Mouse (Mus musculus) layer of hippocampus, adult 8-10 months (tissue): ENCODE results near the gene 4930523C07Rik. TPM values are rescaled to one million over a fixed set of nuclear protein-coding genes. Genes with fewer than 3 reads are reported as not detected.

Source experiments
- DNase-seq, 2 experiments: peaks; one replicate each; pipeline ENCODE4 v3.0.0; 2022; ENCODE audit warnings: low spot score in 2 of 2
- total RNA-seq, 4 experiments: library from RNA; stranded (reverse); gene quantifications; 2 replicates each; pipeline ENCODE4 v1.2.4; 2022

Gene 4930523C07Rik
- total RNA-seq, 4 experiments from 2014 or later, result 1.3 to 3.3 (median 2.2) TPM

DNA sequence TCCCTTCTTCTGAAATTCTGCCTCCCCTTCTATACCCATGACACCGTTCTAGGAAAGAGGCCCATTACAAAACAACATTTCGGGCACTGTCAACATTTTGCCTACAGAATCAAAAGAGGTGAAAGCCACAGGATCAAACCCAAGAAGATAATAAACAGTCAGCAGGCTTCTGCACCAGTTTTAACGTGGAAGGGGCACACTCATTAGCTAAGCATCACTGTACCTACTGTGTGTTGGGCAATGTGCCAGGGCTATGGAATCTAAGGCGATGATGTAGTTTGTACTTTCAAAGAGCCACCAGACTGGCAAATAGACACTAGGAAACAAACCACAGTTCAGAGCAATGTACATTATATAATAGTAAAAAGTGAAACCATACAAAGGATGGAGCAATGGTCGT is 1.8 kb downstream of the 4930523C07Rik start:
- DNase-seq, result no peak

DNA sequence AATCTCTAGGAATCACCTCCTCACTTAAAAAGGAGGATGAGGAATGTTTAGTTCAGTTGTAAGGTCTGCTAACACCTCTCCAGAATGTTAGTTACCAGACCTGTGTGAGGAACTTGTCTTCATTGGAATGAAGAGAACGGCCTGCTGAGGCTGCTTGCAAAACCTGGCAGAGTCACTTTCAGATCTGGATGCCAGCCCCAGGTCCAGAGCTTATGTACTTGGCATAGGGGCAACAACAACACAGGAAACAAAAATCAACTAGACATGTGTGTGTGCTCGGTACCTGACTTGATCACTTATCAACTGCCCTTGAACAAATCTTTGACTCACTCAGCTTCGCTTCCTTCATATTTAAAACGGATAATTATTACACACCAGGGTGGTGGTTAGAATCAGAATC is 2.6 kb downstream of the 4930523C07Rik start:
- no peak for DNase-seq

DNA sequence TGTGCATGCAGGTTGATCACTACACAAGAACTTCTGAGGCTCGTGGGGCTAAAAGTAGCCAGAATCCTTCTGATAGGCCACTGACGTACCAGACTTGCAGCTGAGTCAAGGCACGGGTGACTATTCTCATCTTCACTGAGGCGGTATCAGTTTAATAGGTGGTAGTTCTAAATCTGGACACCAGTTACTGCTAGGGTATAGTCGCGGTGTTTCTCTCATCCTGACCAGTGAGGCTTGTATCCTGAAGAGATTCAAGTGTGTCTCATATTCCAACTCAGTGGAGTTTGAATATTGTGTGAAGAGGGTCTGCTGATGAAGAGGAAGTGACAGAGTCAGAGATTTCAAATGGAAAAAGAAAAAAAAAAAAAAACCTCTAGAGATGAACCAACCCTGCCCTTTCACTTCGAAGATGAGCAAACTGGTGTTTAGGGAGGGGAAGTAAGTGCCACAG is 3.3 kb downstream of the 4930523C07Rik start:
- DNase-seq, result no peak

DNA sequence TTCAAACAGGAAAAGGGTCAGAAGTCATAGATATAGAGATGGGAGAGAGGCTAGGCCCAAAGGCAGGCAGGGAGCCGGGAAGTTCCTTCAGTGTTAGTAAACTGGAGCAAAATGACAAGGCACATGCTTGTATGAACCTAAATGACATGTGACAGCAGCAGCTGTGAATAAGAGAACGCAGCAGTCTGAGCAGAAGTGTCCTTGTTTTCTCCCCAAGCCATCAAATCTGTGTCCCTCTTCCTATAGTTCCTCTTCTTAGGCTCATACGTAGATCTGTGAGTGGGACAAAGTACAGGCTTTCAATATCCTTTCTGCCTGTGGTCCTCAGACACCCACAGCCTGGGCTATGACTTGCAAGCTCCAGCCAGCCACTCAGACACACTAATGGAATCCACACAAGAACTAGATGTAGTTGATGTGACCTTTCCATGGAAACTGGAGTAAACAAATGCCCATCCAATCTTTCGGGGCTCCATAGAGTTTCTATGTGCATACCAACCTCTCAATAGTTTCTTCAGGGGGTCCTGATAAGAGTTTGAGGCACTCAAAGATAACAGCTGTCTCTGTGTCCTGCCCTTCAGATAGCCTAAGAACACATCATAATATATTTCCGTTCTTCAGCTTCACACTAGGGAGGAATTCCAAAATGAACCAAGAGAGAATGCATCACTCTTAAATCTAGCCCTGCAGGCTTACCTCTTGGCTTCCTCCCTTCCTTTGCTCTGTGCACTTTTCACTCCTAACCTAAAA is 5.1 kb downstream of the 4930523C07Rik start:
- DNase-seq, result no peak

DNA sequence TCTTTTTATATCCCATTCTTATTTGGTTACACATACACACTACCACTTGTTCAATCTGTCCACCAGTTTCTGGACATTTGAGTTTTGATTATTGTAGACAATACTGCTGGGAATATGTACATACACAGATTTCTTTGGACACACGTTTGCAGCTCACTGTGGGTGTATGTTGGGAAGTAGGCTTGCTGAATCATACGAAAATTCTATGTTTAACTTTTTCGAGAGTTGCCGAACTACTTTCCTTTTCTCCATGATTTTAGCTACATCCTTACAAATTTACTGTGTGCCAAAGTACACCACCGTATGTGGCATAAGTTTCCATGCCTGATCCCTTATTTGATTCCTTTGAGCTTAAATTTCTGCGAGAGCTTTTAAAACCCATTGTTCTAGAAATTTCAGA is 6.7 kb downstream of the 4930523C07Rik start:
- DNase-seq, result no peak

DNA sequence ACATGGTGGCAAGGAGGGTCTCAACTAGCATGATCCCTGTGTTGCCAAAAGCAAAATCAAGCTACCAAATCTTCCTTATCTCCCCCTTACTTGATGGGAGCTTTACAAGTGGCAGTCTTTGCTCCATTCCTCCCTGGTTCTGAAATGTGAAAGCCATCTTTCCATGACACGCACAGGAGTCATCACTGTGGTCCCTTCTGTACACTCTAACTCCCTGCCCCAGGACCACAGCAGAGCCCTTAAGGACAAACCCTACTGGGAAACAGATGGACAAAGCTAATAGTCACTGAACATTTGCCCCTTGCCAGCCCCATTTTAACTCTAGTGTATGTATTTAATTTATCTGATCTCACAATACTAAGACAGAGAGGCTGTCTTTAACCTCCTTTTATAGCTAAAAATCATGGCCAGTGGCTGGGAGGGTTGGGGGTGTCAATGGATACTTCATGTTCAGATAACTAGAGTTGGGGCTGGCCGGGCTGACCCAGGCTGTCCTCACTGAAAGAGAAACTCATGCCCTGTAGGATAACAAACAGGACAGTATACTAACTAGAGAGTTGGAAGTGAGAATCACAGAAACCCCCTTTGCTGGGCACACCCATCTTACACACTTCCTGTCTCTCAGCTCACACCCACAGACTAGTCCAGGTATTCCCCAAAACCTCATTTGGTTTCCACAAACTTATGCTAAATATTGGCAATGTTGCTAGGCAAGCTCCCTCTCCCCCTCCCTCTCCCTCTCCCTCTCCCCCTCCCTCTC is 8.6 kb downstream of the 4930523C07Rik start:
- DNase-seq, result no peak

DNA sequence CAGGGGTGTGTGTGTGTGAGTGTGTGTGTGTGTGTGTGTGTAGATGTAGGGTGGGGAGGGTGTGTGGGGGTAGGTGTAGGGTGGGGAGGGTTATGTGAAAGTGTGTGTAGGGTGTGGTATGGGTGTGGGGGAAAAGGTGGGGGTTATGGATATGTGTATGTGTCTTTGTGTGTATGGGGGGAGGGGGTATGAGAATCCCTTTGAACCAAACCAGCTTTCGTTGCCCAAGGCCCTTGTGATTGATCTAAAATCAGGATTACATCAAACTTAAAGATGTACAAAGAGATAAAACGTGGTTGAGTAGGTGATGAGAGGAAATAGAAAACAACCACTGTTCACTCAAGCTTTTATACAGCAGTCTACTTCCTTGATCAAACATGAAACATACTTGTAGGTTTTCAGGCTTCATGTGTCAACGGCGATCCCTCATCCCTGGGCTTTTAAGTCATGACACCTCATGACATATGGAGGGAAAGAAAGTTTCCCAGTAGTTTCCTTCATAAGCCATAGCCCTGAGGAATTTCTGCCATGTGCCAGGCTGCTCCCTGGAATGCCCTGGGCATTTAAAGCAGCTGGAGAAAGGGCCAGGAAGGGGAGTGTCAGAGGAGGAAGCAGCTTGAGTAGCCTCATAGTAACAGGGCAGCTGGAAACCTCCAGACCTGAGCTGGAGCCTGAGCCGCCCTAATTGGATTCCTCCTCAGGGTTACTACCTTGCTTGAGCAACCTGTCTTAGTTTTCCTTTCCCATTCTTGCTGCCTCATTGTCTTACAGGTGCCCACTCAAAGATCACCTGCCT is 9.5 kb downstream of the 4930523C07Rik start:
- no peak for DNase-seq

DNA sequence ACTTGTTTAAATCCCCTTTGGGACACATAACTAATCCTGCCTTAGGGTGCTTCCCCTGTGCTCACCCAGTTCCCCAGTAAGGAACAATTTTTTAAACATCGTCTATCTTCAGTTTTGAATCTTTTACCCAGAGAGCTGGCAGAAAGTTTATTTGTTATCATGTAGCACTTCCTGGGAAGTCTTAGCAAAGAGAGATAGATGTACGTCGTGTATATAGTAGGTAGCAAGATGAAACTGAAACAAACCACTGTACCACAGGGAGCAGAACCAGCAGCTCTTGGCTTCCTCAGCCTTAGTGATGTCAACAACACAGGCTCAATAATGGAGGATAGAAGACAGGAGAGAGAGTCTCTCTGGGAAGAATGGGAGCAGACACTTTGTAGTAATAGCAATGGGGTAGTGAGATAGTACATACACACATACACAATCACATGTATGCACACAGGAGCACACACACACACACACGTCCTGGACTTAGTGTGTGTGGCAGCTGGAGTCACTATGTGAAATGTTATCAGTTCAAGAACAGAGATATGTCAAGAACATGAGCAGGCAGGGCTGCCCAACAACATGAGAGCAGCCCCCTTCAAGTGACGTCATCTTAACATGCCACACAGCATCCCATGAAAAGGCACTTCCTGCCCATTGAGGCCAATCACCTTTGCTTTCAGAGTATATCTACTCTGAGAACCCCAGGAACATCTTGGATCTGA is 10.3 kb downstream of the 4930523C07Rik start:
- DNase-seq, result no peak

DNA sequence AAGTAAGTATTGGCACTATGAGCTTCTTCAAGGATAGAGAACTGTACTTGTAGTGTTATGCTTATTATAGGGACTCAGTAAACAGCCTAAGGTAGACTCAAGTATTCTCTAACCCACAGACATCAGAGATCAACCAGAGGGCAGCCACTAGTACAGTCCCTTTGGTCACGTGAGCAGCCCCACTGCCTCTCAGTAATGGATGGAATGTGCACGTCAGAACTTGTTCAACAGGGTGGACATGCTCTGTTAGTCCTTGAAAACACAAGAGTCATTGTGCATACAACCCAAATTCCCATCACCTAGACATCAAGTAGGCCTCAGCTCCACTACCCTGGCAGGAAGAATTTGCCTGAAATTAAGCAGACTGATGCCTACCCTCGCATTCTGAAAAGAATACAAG is 13.5 kb downstream of the 4930523C07Rik start:
- no peak for DNase-seq

DNA sequence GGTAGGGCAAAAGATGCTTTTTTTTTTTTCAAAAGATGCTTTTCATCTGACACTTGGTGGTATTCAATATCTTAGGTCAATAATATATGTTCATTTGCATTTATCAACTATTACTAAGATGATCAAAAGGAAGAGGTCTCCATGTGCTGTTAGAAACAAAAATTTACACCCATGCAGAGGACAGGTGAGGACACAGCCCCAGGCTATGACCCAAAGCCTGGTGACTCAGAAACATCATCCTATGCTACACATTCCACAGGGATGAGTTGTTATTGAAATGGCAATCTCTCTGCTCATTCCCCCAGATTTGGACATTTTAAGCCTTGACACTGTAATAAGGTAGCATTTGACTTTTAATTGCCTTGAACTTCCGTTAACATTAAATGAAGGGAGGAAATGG is 15.7 kb downstream of the 4930523C07Rik start:
- no peak for DNase-seq

DNA sequence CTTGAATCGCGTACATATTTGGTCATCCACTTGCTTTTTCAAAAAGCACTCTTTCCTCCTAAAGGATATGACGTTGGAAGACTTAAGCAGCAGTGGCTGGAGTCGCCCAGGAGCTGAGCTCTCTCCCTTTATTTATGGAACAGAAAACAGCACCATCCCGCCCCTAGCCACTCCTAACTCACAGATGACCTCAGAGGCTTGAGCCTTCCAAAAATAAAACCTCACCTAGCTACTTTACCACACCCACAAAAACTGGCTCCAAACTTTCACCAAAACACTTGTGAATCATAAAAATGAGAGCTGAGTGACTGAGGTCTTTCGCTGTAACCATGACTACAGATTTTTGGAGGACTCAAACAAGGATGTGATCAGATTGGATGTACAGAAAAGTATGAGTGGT is 16.4 kb downstream of the 4930523C07Rik start:
- no peak for DNase-seq

DNA sequence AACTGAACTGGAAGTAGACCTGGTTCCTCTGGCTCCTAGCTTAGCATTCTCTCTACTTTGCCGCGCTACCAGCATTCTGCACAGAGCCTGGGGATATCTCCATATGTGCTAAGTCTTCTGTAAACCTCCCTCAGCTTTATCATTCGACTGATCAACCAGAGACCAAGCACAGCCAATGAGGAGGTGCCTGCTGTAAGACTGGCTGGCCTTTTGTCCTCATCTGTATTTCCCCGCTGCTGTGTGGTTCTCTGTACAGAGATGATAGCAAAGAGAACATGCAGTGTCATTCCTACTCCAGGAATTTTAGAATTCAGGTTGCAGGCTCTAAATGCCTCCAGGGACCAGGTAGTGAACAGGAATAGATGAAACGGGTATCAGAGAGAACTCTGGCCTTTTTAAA is 17.1 kb downstream of the 4930523C07Rik start:
- DNase-seq, result no peak

DNA sequence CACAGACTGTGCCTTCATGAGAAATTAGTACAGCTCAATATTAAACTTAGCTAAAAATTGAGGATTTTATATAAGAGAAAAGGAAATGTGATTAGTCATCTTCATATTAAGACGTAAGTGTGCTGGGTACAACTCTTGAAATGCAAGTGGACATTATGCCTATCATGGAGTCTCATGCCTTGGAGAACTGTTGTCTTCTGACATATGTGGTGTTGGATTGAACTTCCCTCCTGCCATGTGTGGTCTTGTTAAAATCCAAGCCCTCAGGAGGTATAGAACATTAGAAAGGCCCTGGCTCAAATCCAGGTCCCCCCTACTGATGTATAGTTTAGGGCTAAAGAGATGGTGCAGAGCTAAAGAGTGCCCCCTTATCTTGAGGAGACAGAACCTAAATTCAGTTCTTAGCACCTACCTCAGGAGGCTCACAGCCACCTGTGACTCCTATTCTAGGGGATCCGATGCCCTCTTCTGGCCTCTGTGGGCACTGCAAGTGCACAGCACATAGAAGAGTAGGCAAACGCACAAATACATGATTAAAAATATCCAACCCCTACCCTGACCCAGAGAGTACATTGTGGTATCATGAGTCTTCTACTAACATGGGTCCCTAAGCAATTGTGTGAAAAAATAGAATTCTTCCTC is 17.7 kb downstream of the 4930523C07Rik start:
- DNase-seq, result no peak

DNA sequence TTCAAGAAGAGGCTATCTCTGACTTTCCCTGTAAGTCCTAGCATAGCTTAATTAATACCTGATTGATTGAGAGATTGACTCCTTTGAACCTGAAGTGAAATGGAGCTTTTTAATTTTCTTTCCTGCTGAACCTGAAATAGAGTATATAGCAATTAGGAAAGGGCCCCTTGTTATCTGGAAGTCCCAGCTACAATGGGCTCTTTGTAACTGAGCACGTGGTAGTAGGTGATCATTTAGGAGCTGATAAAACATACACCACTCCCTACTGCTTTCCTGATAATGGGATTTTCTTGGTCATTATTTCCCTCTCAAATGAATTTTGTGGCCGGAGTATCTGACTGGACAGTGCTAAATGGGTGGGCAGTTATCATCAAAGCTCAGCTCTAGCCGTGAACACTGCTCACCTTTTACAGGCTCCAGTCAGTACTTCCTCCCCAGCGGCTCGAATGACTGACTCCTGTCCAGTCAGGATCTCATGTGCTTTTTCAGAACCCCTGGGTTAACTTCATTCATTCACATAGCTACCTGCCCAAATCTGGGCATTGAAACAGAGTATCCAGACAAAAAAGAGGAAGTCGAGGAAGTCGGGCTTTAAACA is 20.5 kb downstream of the 4930523C07Rik start:
- DNase-seq, result no peak

DNA sequence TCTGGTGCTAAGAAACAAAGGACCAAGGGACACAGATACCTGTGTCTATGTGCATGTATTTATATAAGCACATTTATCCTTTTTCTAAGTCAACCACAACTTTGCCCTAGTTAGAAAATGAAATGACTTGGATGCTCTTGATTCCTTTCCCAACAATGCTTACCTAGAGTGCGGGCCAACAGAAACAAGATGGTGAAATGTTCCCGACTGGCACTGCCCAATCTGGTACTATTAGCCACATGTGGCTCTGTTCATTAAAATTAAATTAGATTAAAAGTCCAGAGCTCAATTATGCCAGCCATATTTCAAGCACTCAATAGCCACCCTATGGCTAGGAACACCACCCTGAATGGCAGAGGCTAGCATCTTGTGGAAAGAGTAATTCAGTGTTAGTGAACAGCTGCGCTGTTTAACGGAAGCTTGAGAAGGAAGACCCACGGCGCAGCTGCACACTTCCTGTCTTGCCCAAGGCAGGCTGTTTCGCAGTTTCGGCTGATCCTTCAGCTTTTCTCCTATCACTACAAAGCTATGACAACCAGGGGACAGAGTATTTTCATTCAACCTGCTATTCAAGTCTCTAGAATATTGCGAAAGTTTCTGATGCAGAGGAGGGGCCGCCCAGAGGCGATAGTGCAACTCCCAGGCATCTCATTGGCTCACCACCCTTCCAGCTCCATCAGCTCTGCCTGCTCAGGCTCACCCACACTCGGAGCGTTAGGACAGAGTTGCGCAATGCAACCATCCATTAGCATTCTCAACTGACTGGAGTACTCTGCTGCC is 34.9 kb downstream of the 4930523C07Rik start:
- DNase-seq, result no peak

DNA sequence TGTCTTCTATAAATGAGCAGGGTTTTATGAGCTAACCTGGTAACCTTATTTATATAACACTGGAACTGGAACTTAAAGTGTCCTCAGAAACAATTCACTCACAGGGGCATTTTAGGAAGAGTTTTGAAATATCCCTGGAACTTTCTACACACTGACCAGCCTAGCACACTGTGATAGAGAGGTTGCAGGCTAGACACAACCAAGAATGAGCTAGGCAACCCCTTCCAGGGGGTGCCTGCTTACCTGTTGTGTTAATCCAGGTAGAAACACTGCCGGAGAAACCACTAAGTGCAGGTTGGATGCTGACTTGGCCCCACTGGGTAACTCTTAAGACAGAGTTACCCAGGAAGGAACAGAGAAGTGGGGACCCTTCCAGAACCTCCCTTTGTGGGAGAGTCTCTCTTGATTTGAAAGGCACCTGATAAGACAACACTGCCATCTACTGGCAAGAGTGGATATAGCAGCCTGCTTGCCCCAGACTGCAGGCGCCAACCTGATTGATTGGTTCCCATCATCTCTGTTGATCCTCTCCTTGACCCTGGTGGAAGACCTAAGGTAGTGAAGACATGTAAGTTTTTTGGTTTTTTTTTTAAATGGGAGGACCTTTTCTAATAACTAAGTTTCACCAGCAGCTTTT is 36.7 kb downstream of the 4930523C07Rik start:
- DNase-seq, result peak; percentile 35 to 85

DNA sequence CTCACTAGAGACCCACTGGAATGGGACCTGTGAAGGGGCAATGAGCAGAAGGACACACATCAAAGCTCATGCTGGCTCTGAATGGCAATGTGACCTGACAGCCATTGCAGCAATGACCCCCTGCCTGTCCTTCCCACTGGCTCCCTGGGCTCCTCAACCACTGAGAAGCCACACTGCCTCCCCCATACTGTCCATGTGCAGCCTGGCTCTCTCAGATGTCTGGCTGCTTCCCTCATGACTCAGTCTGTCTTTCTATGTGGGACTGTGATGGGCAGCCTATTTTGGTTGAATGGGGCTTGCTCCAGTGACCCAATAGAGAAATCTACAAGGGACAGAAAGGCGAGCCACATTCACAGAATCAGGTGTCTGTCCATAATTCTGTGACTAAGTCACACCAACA is 38.5 kb downstream of the 4930523C07Rik start:
- DNase-seq, result no peak

DNA sequence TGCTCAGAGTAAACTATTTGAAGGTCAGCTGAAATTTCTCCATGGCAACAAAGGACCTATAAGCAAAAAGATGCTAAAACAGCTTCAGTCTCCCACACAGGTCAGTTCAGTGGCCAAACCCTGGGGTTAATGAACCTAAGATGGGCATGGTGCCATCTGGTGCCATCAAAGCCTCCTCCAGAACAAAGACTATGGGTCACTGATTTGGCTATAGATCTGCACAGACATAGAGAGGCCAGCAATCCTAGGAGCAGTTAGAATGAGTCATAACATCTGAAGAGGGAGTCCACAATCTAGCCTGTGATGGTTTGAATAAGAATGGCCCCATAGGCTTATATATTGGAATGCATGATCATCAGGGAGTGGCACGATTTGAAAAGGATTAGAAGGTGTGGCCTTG is 40.1 kb downstream of the 4930523C07Rik start:
- DNase-seq, result no peak

DNA sequence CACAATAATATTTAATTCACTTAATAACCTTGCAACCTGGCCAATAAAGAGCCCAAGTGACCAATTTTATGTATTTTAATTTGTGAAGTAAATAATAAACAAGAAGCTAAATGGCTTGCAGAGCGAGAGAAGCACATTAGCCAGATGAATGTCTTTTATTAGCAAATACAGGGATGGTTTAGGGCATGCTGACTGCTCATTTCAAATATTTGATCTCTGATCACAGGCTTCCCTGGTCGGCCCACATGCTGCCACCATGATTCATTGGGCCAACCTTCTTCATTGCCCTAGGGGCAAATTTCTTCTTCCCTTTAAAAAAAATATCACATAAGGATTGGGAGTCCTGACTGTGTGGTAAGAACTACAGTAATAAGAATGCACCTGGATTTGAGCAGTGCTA is 42.5 kb downstream of the 4930523C07Rik start:
- DNase-seq, result no peak
